Comparison of ENCODE assay signal across 8 mouse cellular contexts in the genomic region with DNA sequence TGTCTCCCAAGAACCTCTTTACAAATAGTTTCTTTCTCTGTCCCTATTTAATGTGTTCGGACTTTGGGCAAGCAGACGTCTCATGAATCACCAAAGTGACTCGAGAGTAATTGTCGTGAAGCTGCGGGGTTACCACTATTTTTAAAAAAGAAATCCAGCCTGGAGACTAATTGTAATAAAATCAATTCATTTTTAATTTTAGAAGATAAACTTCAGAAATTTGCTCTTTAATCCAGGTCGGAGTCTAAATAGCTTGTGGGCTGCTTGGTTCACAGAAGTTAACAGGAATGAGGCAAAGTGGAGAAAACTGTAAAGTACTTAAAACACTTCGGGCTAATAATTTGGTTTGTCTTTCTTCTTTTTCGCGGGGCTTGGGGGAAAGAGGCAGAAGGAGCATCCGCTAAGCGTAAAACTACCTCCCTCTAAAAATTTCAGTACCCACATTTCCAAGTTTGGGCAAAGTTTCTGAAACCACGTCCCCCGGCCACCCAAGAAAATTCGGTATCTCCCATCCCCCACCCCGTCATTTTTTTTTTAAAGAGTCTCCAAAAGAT. TPM values are rescaled to one million over a fixed set of nuclear protein-coding genes. Genes with fewer than 3 reads are reported as not detected.
DNase-seq lines count a peak whose midpoint lies in the region; ATAC-seq and TF ChIP-seq lines count a peak whose summit lies in the region.

No protein-coding gene starts in this region.

- no peaks in the 10 kb centered on the region for H3K9me3 ChIP-seq in kidney, postnatal 0 days (replicated peaks; ENCODE audit: low read length)
- no peaks in the 10 kb centered on the region for H3K9me3 ChIP-seq in embryonic facial prominence, embryonic 12.5 days
- no peaks in the 10 kb centered on the region for H3K9me3 ChIP-seq in hindbrain, postnatal 0 days (ENCODE audit: low read length)
- no peaks in the 10 kb centered on the region for H3K9me3 ChIP-seq in midbrain, embryonic 16.5 days (replicated peaks; ENCODE audit: control insufficient read depth, low read length, poor library complexity, severe bottlenecking)

- WGBS in kidney, postnatal 0 days = 2% methylated on average over 15 of the region's 15 CpGs
- WGBS in embryonic facial prominence, embryonic 12.5 days = 1% methylated on average over 15 of the region's 15 CpGs
- under 1% methylated on average over 15 of the region's 15 CpGs for WGBS in hindbrain, postnatal 0 days
- under 1% methylated on average over 15 of the region's 15 CpGs for WGBS in midbrain, embryonic 16.5 days

- TF ChIP-seq CTCF in kidney, postnatal 0 days (IDR thresholded peaks at IDR 0.05; ENCODE audit: low read depth) = no peak
- no peak for TF ChIP-seq CTCF in hindbrain, postnatal 0 days (IDR thresholded peaks at IDR 0.05; ENCODE audit: low read depth)

- no peak overlapping the region for H3K27ac ChIP-seq in kidney, postnatal 0 days
- no peak overlapping the region for H3K27ac ChIP-seq in embryonic facial prominence, embryonic 12.5 days
- H3K27ac ChIP-seq in hindbrain, postnatal 0 days = no peak overlapping the region
- no peak overlapping the region for H3K27ac ChIP-seq in midbrain, embryonic 16.5 days (ENCODE audit: low read length)

- ATAC-seq in kidney, postnatal 0 days (replicated peaks; ENCODE audit: low FRiP score, low read depth) = no peak
- ATAC-seq in embryonic facial prominence, embryonic 12.5 days (ENCODE audit: insufficient number of reproducible peaks, insufficient read depth, low FRiP score, low TSS enrichment) = no peak
- no peak for ATAC-seq in hindbrain, postnatal 0 days
- ATAC-seq in midbrain, embryonic 16.5 days = no peak

- DNase-seq in kidney, postnatal 0 days (ENCODE audit: low spot score) = peak; percentile 15
- DNase-seq in kidney, postnatal 25 days = no peak
- DNase-seq in hindbrain, postnatal 0 days (ENCODE audit: low spot score) = peak; percentile 3
- DNase-seq in layer of hippocampus, adult 11-12 months (ENCODE audit: low spot score) = no peak
- no peak for DNase-seq in gastrocnemius, postnatal 10 days
- no peak for DNase-seq in thymus, postnatal 0 days (ENCODE audit: low spot score)

- peaks cover 12% of the 10 kb centered on the region; the same call in 1 of the 2 replicates for H3K4me1 ChIP-seq in kidney, postnatal 0 days (replicated peaks; ENCODE audit: insufficient read depth, low read length)
- peaks cover 5% of the 10 kb centered on the region for H3K4me1 ChIP-seq in embryonic facial prominence, embryonic 12.5 days
- peaks cover 13% of the 10 kb centered on the region; the same call in 1 of the 2 replicates for H3K4me1 ChIP-seq in hindbrain, postnatal 0 days (ENCODE audit: insufficient read depth, low read length)
- H3K4me1 ChIP-seq in midbrain, embryonic 16.5 days (ENCODE audit: control insufficient read depth, insufficient read depth, low read length) = peaks cover 36% of the 10 kb centered on the region

- H3K4me3 ChIP-seq in kidney, postnatal 0 days (replicated peaks; ENCODE audit: low read depth, low read length) = peak overlapping the region; percentile 48
- peak overlapping the region; percentile 56 for H3K4me3 ChIP-seq in embryonic facial prominence, embryonic 12.5 days
- H3K4me3 ChIP-seq in hindbrain, postnatal 0 days (ENCODE audit: low read length) = peak overlapping the region; percentile 62
- peak overlapping the region; percentile 62 for H3K4me3 ChIP-seq in midbrain, embryonic 16.5 days (ENCODE audit: low read depth, low read length)

- H3K4me2 ChIP-seq in kidney, postnatal 0 days (ENCODE audit: low read length) = peak overlapping the region; percentile 99
- H3K4me2 ChIP-seq in embryonic facial prominence, embryonic 12.5 days (replicated peaks) = peak overlapping the region; percentile 92
- H3K4me2 ChIP-seq in hindbrain, postnatal 0 days (ENCODE audit: low read depth, low read length) = peak overlapping the region; percentile 97
- H3K4me2 ChIP-seq in midbrain, embryonic 16.5 days (ENCODE audit: low read length) = peak overlapping the region; percentile 96

- H3K27me3 ChIP-seq in kidney, postnatal 0 days (ENCODE audit: insufficient read depth, low read length) = peaks cover 19% of the 10 kb centered on the region
- H3K27me3 ChIP-seq in embryonic facial prominence, embryonic 12.5 days = peaks cover 22% of the 10 kb centered on the region
- H3K27me3 ChIP-seq in hindbrain, postnatal 0 days (ENCODE audit: insufficient read depth, low read length) = peaks cover 22% of the 10 kb centered on the region
- H3K27me3 ChIP-seq in midbrain, embryonic 16.5 days (ENCODE audit: control insufficient read depth, insufficient read depth, low read depth, low read length) = peaks cover 6% of the 10 kb centered on the region

- H3K9ac ChIP-seq in kidney, postnatal 0 days (ENCODE audit: low read depth, low read length) = peak overlapping the region; percentile 32; the same call in 1 of the 2 replicates
- H3K9ac ChIP-seq in embryonic facial prominence, embryonic 12.5 days = peak overlapping the region; percentile 53
- no peak overlapping the region for H3K9ac ChIP-seq in hindbrain, postnatal 0 days (replicated peaks; ENCODE audit: low read length)
- no peak overlapping the region; the same call in 1 of the 2 replicates for H3K9ac ChIP-seq in midbrain, embryonic 16.5 days (ENCODE audit: low read depth, low read length)

- H3K36me3 ChIP-seq in kidney, postnatal 0 days (ENCODE audit: insufficient read depth, low read length) = no peaks in the 10 kb centered on the region
- no peaks in the 10 kb centered on the region for H3K36me3 ChIP-seq in embryonic facial prominence, embryonic 12.5 days
- no peaks in the 10 kb centered on the region for H3K36me3 ChIP-seq in hindbrain, postnatal 0 days (ENCODE audit: insufficient read depth, low read length)
- H3K36me3 ChIP-seq in midbrain, embryonic 16.5 days (ENCODE audit: control insufficient read depth, insufficient read depth, low read length) = no peaks in the 10 kb centered on the region

RNA-seq across cellular contexts. Expression of gene Fst, which starts 1.1 kb away (rescaled TPM):
- 1.7 and 2.9 TPM in 2 replicates for polyA plus RNA-seq in kidney, postnatal 0 days (2015; fragmentation: Nextera tagmentation; extraction: Ambion mirVana)
- polyA plus RNA-seq in embryonic facial prominence, embryonic 12.5 days (2016; fragmentation: Nextera tagmentation; extraction: Ambion mirVana) = 41.5 and 46.1 TPM in 2 replicates
- total RNA-seq in hindbrain, postnatal 0 days (2014; rRNA removed) = 1.7 TPM in 2 replicates
- 3.9 and 4.6 TPM in 2 replicates for polyA plus RNA-seq in hindbrain, postnatal 0 days (2015; fragmentation: Nextera tagmentation; extraction: Ambion mirVana)
- 4.2 and 5.4 TPM in 2 replicates for polyA plus RNA-seq in midbrain, embryonic 16.5 days (2015; fragmentation: Nextera tagmentation; extraction: Ambion mirVana)
- total RNA-seq in gastrocnemius, postnatal 10 days (2021) = 10 to 100 TPM; 21.9 to 22.6 TPM
- polyA plus RNA-seq in thymus, postnatal 0 days (2015; fragmentation: Nextera tagmentation; extraction: Ambion mirVana) = 4.9 and 6.6 TPM in 2 replicates

Comparison
In these comparisons a context has a peak if more than half of its experiments do, and no peak if none do; other contexts are left out.
1. DNase-seq: peak in kidney, postnatal 0 days (single experiment) and hindbrain, postnatal 0 days (single experiment); none in kidney, postnatal 25 days (0 of 2), layer of hippocampus, adult 11-12 months (single experiment), gastrocnemius, postnatal 10 days (single experiment) and thymus, postnatal 0 days (single experiment).
2. H3K9ac ChIP-seq: peak in kidney, postnatal 0 days (single experiment) and embryonic facial prominence, embryonic 12.5 days (single experiment); none in hindbrain, postnatal 0 days (single experiment) and midbrain, embryonic 16.5 days (single experiment).
3. Peak in every context shown above with its lines, with median percentiles within 50 percentile points of each other: H3K4me2 ChIP-seq and H3K4me3 ChIP-seq.